Mouse (Mus musculus): ENCODE measurements around the gene Slc7a15. TPM values are rescaled to one million over a fixed set of nuclear protein-coding genes. Genes with fewer than 3 reads are reported as not detected.
"Not testable (repeated sequence)": the region's sequence is repeated elsewhere in the genome, so short reads cannot be mapped to it uniquely, and the experiment has no call there.

Slc7a15 gene
- polyA plus RNA-seq, 1 experiment, result 0.16 TPM

GRCm38 (mm10) chr12:8559876-8560275 is 39.0 kb downstream of the Slc7a15 start:
- 43% methylated on average over 3 of the region's 3 CpGs for WGBS
- not testable (repeated sequence) for H3K4me1 ChIP-seq (replicated peaks; ENCODE audit: control insufficient read depth, insufficient read depth, low read length); H3K27me3 ChIP-seq (ENCODE audit: control insufficient read depth, insufficient read depth, low read length); H3K4me3 ChIP-seq (ENCODE audit: control insufficient read depth, insufficient read depth, low read length); H3K27ac ChIP-seq (ENCODE audit: control insufficient read depth, insufficient read depth, low read length); H3K36me3 ChIP-seq (ENCODE audit: control insufficient read depth, insufficient read depth, low read length); DNase-seq

- Histone ChIP-seq H3K36me3 (ENCODE audit: control insufficient read depth, insufficient read depth, low read length) (no peaks in the 10 kb centered on the region), H3K4me1 (replicated peaks; ENCODE audit: control insufficient read depth, insufficient read depth, low read length) (no peaks in the 10 kb centered on the region), H3K4me3 (ENCODE audit: control insufficient read depth, insufficient read depth, low read length) (no peak overlapping the region), H3K27ac (ENCODE audit: control insufficient read depth, insufficient read depth, low read length) (no peak overlapping the region), H3K27me3 (ENCODE audit: control insufficient read depth, insufficient read depth, low read length) (no peaks in the 10 kb centered on the region)
- TF ChIP-seq CTCF (IDR thresholded peaks at IDR 0.05; ENCODE audit: borderline replicate concordance, control insufficient read depth, extremely low read depth, insufficient read depth, low read length, poor library complexity) (no peak), POLR2A (IDR thresholded peaks at IDR 0.05; ENCODE audit: control insufficient read depth, extremely low read depth, insufficient read depth, low read length, poor library complexity) (no peak)
- DNase-seq, result no peak
Observed at GRCm38 (mm10) chr12:8556189-8556588, 42.7 kb downstream of the Slc7a15 start.

- DNase-seq, result no peak
- TF ChIP-seq POLR2A (IDR thresholded peaks at IDR 0.05; ENCODE audit: control insufficient read depth, extremely low read depth, insufficient read depth, low read length, poor library complexity) (no peak), CTCF (IDR thresholded peaks at IDR 0.05; ENCODE audit: borderline replicate concordance, control insufficient read depth, extremely low read depth, insufficient read depth, low read length, poor library complexity) (no peak)
- no peak overlapping the region for H3K4me3 ChIP-seq (ENCODE audit: control insufficient read depth, insufficient read depth, low read length)
- no peaks in the 10 kb centered on the region for H3K4me1 ChIP-seq (replicated peaks; ENCODE audit: control insufficient read depth, insufficient read depth, low read length)
- no peaks in the 10 kb centered on the region for H3K27me3 ChIP-seq (ENCODE audit: control insufficient read depth, insufficient read depth, low read length)
- H3K36me3 ChIP-seq (ENCODE audit: control insufficient read depth, insufficient read depth, low read length), result no peaks in the 10 kb centered on the region
- no peak overlapping the region for H3K27ac ChIP-seq (ENCODE audit: control insufficient read depth, insufficient read depth, low read length)
Observed at GRCm38 (mm10) chr12:8555419-8555818, 43.4 kb downstream of the Slc7a15 start.

- WGBS, result 24% methylated on average over 11 of the region's 11 CpGs
- TF ChIP-seq POLR2A (IDR thresholded peaks at IDR 0.05; ENCODE audit: control insufficient read depth, extremely low read depth, insufficient read depth, low read length, poor library complexity) (no peak), CTCF (IDR thresholded peaks at IDR 0.05; ENCODE audit: borderline replicate concordance, control insufficient read depth, extremely low read depth, insufficient read depth, low read length, poor library complexity) (peak; percentile 90; the same call in 1 of the 2 replicates)
- Histone ChIP-seq H3K4me3 (ENCODE audit: control insufficient read depth, insufficient read depth, low read length) (no peak overlapping the region), H3K27ac (ENCODE audit: control insufficient read depth, insufficient read depth, low read length) (no peak overlapping the region), H3K36me3 (ENCODE audit: control insufficient read depth, insufficient read depth, low read length) (no peaks in the 10 kb centered on the region), H3K27me3 (ENCODE audit: control insufficient read depth, insufficient read depth, low read length) (no peaks in the 10 kb centered on the region), H3K4me1 (replicated peaks; ENCODE audit: control insufficient read depth, insufficient read depth, low read length) (no peaks in the 10 kb centered on the region)
- peak; percentile 56 for DNase-seq
Observed at GRCm38 (mm10) chr12:8547357-8547756, 51.5 kb downstream of the Slc7a15 start.

GRCm38 (mm10) chr12:8546801-8547200 is 52.1 kb downstream of the Slc7a15 start:
- Histone ChIP-seq H3K36me3 (ENCODE audit: control insufficient read depth, insufficient read depth, low read length) (no peaks in the 10 kb centered on the region), H3K27me3 (ENCODE audit: control insufficient read depth, insufficient read depth, low read length) (no peaks in the 10 kb centered on the region), H3K4me1 (replicated peaks; ENCODE audit: control insufficient read depth, insufficient read depth, low read length) (no peaks in the 10 kb centered on the region), H3K27ac (ENCODE audit: control insufficient read depth, insufficient read depth, low read length) (no peak overlapping the region), H3K4me3 (ENCODE audit: control insufficient read depth, insufficient read depth, low read length) (no peak overlapping the region)
- no peak for DNase-seq
- 95% methylated on average over 6 of the region's 6 CpGs for WGBS
- TF ChIP-seq CTCF (IDR thresholded peaks at IDR 0.05; ENCODE audit: borderline replicate concordance, control insufficient read depth, extremely low read depth, insufficient read depth, low read length, poor library complexity), result no peak
- TF ChIP-seq POLR2A (IDR thresholded peaks at IDR 0.05; ENCODE audit: control insufficient read depth, extremely low read depth, insufficient read depth, low read length, poor library complexity), result no peak

GRCm38 (mm10) chr12:8545066-8545610 is 53.7 kb downstream of the Slc7a15 start:
- no peaks in the 10 kb centered on the region for H3K27me3 ChIP-seq (ENCODE audit: control insufficient read depth, insufficient read depth, low read length)
- WGBS, result 93% methylated on average over 5 of the region's 5 CpGs
- TF ChIP-seq CTCF (IDR thresholded peaks at IDR 0.05; ENCODE audit: borderline replicate concordance, control insufficient read depth, extremely low read depth, insufficient read depth, low read length, poor library complexity) (no peak), POLR2A (IDR thresholded peaks at IDR 0.05; ENCODE audit: control insufficient read depth, extremely low read depth, insufficient read depth, low read length, poor library complexity) (no peak)
- H3K36me3 ChIP-seq (ENCODE audit: control insufficient read depth, insufficient read depth, low read length), result no peaks in the 10 kb centered on the region
- DNase-seq, result no peak
- no peak overlapping the region for H3K27ac ChIP-seq (ENCODE audit: control insufficient read depth, insufficient read depth, low read length)
- no peaks in the 10 kb centered on the region for H3K4me1 ChIP-seq (replicated peaks; ENCODE audit: control insufficient read depth, insufficient read depth, low read length)
- no peak overlapping the region for H3K4me3 ChIP-seq (ENCODE audit: control insufficient read depth, insufficient read depth, low read length)

- H3K27me3 ChIP-seq (ENCODE audit: control insufficient read depth, insufficient read depth, low read length), result no peaks in the 10 kb centered on the region
- H3K4me3 ChIP-seq (ENCODE audit: control insufficient read depth, insufficient read depth, low read length), result no peak overlapping the region
- TF ChIP-seq CTCF (IDR thresholded peaks at IDR 0.05; ENCODE audit: borderline replicate concordance, control insufficient read depth, extremely low read depth, insufficient read depth, low read length, poor library complexity) (no peak), POLR2A (IDR thresholded peaks at IDR 0.05; ENCODE audit: control insufficient read depth, extremely low read depth, insufficient read depth, low read length, poor library complexity) (no peak)
- 93% methylated on average over 4 of the region's 4 CpGs for WGBS
- no peak overlapping the region for H3K27ac ChIP-seq (ENCODE audit: control insufficient read depth, insufficient read depth, low read length)
- DNase-seq, result no peak
- no peaks in the 10 kb centered on the region for H3K4me1 ChIP-seq (replicated peaks; ENCODE audit: control insufficient read depth, insufficient read depth, low read length)
- H3K36me3 ChIP-seq (ENCODE audit: control insufficient read depth, insufficient read depth, low read length), result no peaks in the 10 kb centered on the region
Observed at GRCm38 (mm10) chr12:8542371-8542770, 56.5 kb downstream of the Slc7a15 start.

Data from thymus, adult 2 months (tissue).